Mouse (Mus musculus) kidney, adult 2 months (tissue): Measurements from ENCODE around the gene Mef2d.

Source experiments
- CTCF ChIP-seq: fragments of 200-500 bp; conservative IDR thresholded peaks from 2 replicates; pipeline ENCODE4 v1.5.1; 2011; ENCODE audit warnings: low read depth, mild to moderate bottlenecking, control low read depth, low read length, moderate library complexity, mixed read lengths; ENCODE audit not compliant: insufficient read depth, insufficient read length
- POLR2A ChIP-seq: fragments of 200-500 bp; IDR thresholded peaks from one replicate; pipeline ENCODE4 v1.6.1; 2011; ENCODE audit warnings: low read depth, low read length, control low read depth

GRCm38 (mm10) chr3:88136945-88137494, 5.2 kb upstream of the Mef2d start:
- no peak for TF ChIP-seq POLR2A
- TF ChIP-seq CTCF: no peak
